Mouse (Mus musculus) midbrain, embryonic 12.5 days (tissue): ENCODE results near the gene Fbxw7. TPM values are rescaled to one million over a fixed set of nuclear protein-coding genes. Genes with fewer than 3 reads are reported as not detected.

Experiments used
- ATAC-seq: fragments of 200-750 bp; cut with Nextera tagmentation; 2 replicates; pipeline ENCODE4 v1.8.0; 2017; ENCODE audit warnings: low read depth, moderate TSS enrichment, moderate library complexity; ENCODE audit not compliant: low FRiP score
- H3K27ac ChIP-seq: fragments of 300-500 bp; sonication (generic); replicated peaks from 2 replicates; pipeline ENCODE4 v1.5.1; 2016; ENCODE audit warnings: mild to moderate bottlenecking
- H3K27me3 ChIP-seq: fragments of 300-500 bp; sonication (generic); 2 replicates; pipeline ENCODE4 v1.6.1; 2016; ENCODE audit warnings: mild to moderate bottlenecking
- H3K36me3 ChIP-seq: fragments of 300-500 bp; sonication (generic); 2 replicates; pipeline ENCODE4 v1.6.1; 2016
- H3K4me1 ChIP-seq: fragments of 300-500 bp; sonication (generic); 2 replicates; pipeline ENCODE4 v1.6.1; 2016
- H3K4me2 ChIP-seq: fragments of 300-500 bp; sonication (generic); replicated peaks from 2 replicates; pipeline ENCODE4 v1.6.1; 2016; ENCODE audit warnings: mild to moderate bottlenecking, moderate library complexity
- H3K4me3 ChIP-seq: fragments of 300-500 bp; sonication (generic); 2 replicates; pipeline ENCODE4 v1.5.1; 2016; ENCODE audit warnings: mild to moderate bottlenecking
- H3K9ac ChIP-seq: fragments of 300-500 bp; sonication (generic); replicated peaks from 2 replicates; pipeline ENCODE4 v1.6.1; 2016; ENCODE audit warnings: mild to moderate bottlenecking, moderate library complexity
- H3K9me3 ChIP-seq: fragments of 300-500 bp; sonication (generic); 2 replicates; pipeline ENCODE4 v1.6.1; 2016; ENCODE audit warnings: mild to moderate bottlenecking
- WGBS: fragments of 180-500 bp; shearing (Covaris S2); methylation state at CpG from one replicate; pipeline ENCODE4 v1.1.7; 2016; 5-methylcytosine and 5-hydroxymethylcytosine counted together
- polyA plus RNA-seq: library from polyadenylated mRNA; unstranded; fragments of >200 nt; fragmentation: Nextera tagmentation; extraction: Ambion mirVana; gene quantifications from 2 replicates; pipeline ENCODE4 v1.2.1, GENCODE M21; 2016

Gene Fbxw7
- polyA plus RNA-seq, 1 experiment from 2014 or later: 16.3 TPM

GRCm38 (mm10) chr3:84935729-84936128 is 120.7 kb downstream of the Fbxw7 start:
- no peak for ATAC-seq
- Histone ChIP-seq H3K4me2 (no peak overlapping the region), H3K27ac (no peak overlapping the region), H3K9me3 (no peaks in the 10 kb centered on the region), H3K27me3 (no peaks in the 10 kb centered on the region), H3K4me3 (no peak overlapping the region), H3K36me3 (no peaks in the 10 kb centered on the region), H3K4me1 (peaks cover 14% of the 10 kb centered on the region), H3K9ac (no peak overlapping the region)
- WGBS: 74% methylated on average over 1 of the region's 1 CpGs

- WGBS: 43% methylated on average over 2 of the region's 2 CpGs
- Histone ChIP-seq H3K27ac (no peak overlapping the region), H3K4me2 (no peak overlapping the region), H3K4me1 (peaks cover 14% of the 10 kb centered on the region), H3K36me3 (no peaks in the 10 kb centered on the region), H3K4me3 (no peak overlapping the region), H3K27me3 (no peaks in the 10 kb centered on the region), H3K9me3 (no peaks in the 10 kb centered on the region), H3K9ac (no peak overlapping the region)
- ATAC-seq: no peak
These were observed 121.2 kb downstream of the Fbxw7 start for GRCm38 (mm10) chr3:84936252-84936651.

- H3K36me3 ChIP-seq: no peaks in the 10 kb centered on the region
- H3K27ac ChIP-seq: peak overlapping the region; percentile 72; the same call in 1 of the 2 replicates
- no peak overlapping the region for H3K9ac ChIP-seq
- H3K4me2 ChIP-seq: no peak overlapping the region
- no peak for ATAC-seq
- peaks cover 14% of the 10 kb centered on the region for H3K4me1 ChIP-seq
- 33% methylated on average over 5 of the region's 5 CpGs for WGBS
- no peaks in the 10 kb centered on the region for H3K9me3 ChIP-seq
- no peaks in the 10 kb centered on the region for H3K27me3 ChIP-seq
- H3K4me3 ChIP-seq: no peak overlapping the region
These were observed 121.9 kb downstream of the Fbxw7 start for GRCm38 (mm10) chr3:84936956-84937355.

- Histone ChIP-seq H3K27me3 (no peaks in the 10 kb centered on the region), H3K4me1 (peaks cover 14% of the 10 kb centered on the region), H3K9ac (no peak overlapping the region), H3K27ac (peak overlapping the region; percentile 82), H3K4me2 (peak overlapping the region; percentile 29), H3K4me3 (no peak overlapping the region), H3K36me3 (no peaks in the 10 kb centered on the region), H3K9me3 (no peaks in the 10 kb centered on the region)
- ATAC-seq: peak; percentile 95
- WGBS: 23% methylated on average over 12 of the region's 12 CpGs
These were observed 122.6 kb downstream of the Fbxw7 start for GRCm38 (mm10) chr3:84937360-84938355.

- H3K36me3 ChIP-seq: no peaks in the 10 kb centered on the region
- H3K9ac ChIP-seq: no peak overlapping the region
- 94% methylated on average over 3 of the region's 3 CpGs for WGBS
- no peaks in the 10 kb centered on the region for H3K4me1 ChIP-seq
- no peak overlapping the region for H3K4me2 ChIP-seq
- no peak for ATAC-seq
- H3K9me3 ChIP-seq: no peaks in the 10 kb centered on the region
- no peak overlapping the region for H3K4me3 ChIP-seq
- H3K27ac ChIP-seq: no peak overlapping the region
- no peaks in the 10 kb centered on the region for H3K27me3 ChIP-seq
These were observed 129.9 kb downstream of the Fbxw7 start for GRCm38 (mm10) chr3:84944933-84945332.

GRCm38 (mm10) chr3:84946381-84946780 is 131.3 kb downstream of the Fbxw7 start:
- no peaks in the 10 kb centered on the region; the same call in 1 of the 2 replicates for H3K4me1 ChIP-seq
- 91% methylated on average over 1 of the region's 1 CpGs for WGBS
- H3K9ac ChIP-seq: no peak overlapping the region
- no peaks in the 10 kb centered on the region for H3K27me3 ChIP-seq
- no peaks in the 10 kb centered on the region for H3K36me3 ChIP-seq
- no peak for ATAC-seq
- H3K4me3 ChIP-seq: no peak overlapping the region
- H3K4me2 ChIP-seq: no peak overlapping the region
- H3K27ac ChIP-seq: no peak overlapping the region
- no peaks in the 10 kb centered on the region for H3K9me3 ChIP-seq

- Histone ChIP-seq H3K27ac (no peak overlapping the region), H3K4me3 (no peak overlapping the region), H3K4me2 (no peak overlapping the region), H3K4me1 (peaks cover 6% of the 10 kb centered on the region; the same call in 1 of the 2 replicates), H3K36me3 (no peaks in the 10 kb centered on the region), H3K9me3 (no peaks in the 10 kb centered on the region), H3K9ac (no peak overlapping the region), H3K27me3 (no peaks in the 10 kb centered on the region)
- 91% methylated on average over 4 of the region's 4 CpGs for WGBS
- ATAC-seq: no peak
These were observed 134.3 kb downstream of the Fbxw7 start for GRCm38 (mm10) chr3:84949387-84949786.

GRCm38 (mm10) chr3:84951698-84952097 is 136.6 kb downstream of the Fbxw7 start:
- 37% methylated on average over 2 of the region's 2 CpGs for WGBS
- peak; percentile 61 for ATAC-seq
- Histone ChIP-seq H3K4me1 (peaks cover 10% of the 10 kb centered on the region; the same call in 1 of the 2 replicates), H3K27me3 (no peaks in the 10 kb centered on the region), H3K4me2 (peak overlapping the region; percentile 65), H3K9me3 (no peaks in the 10 kb centered on the region), H3K9ac (peak overlapping the region; percentile 67; the same call in 1 of the 2 replicates), H3K27ac (peak overlapping the region; percentile 90), H3K4me3 (peak overlapping the region; percentile 55), H3K36me3 (no peaks in the 10 kb centered on the region)

GRCm38 (mm10) chr3:84952135-84952534 is 137.1 kb downstream of the Fbxw7 start:
- peak; percentile 97 for ATAC-seq
- peak overlapping the region; percentile 65 for H3K4me2 ChIP-seq
- H3K4me1 ChIP-seq: peaks cover 10% of the 10 kb centered on the region; the same call in 1 of the 2 replicates
- no peaks in the 10 kb centered on the region for H3K27me3 ChIP-seq
- H3K36me3 ChIP-seq: no peaks in the 10 kb centered on the region
- H3K9me3 ChIP-seq: no peaks in the 10 kb centered on the region
- peak overlapping the region; percentile 90 for H3K27ac ChIP-seq
- peak overlapping the region; percentile 55 for H3K4me3 ChIP-seq
- WGBS: 4% methylated on average over 13 of the region's 13 CpGs
- H3K9ac ChIP-seq: peak overlapping the region; percentile 67

GRCm38 (mm10) chr3:84952585-84953187 is 137.6 kb downstream of the Fbxw7 start:
- H3K4me2 ChIP-seq: peak overlapping the region; percentile 65
- H3K4me3 ChIP-seq: peak overlapping the region; percentile 55
- peak overlapping the region; percentile 67 for H3K9ac ChIP-seq
- ATAC-seq: no peak
- 66% methylated on average over 7 of the region's 7 CpGs for WGBS
- peaks cover 10% of the 10 kb centered on the region; the same call in 1 of the 2 replicates for H3K4me1 ChIP-seq
- no peaks in the 10 kb centered on the region for H3K27me3 ChIP-seq
- no peaks in the 10 kb centered on the region for H3K9me3 ChIP-seq
- H3K27ac ChIP-seq: peak overlapping the region; percentile 90
- no peaks in the 10 kb centered on the region for H3K36me3 ChIP-seq

- Histone ChIP-seq H3K9me3 (no peaks in the 10 kb centered on the region), H3K4me1 (peaks cover 10% of the 10 kb centered on the region; the same call in 1 of the 2 replicates), H3K4me2 (no peak overlapping the region), H3K27me3 (no peaks in the 10 kb centered on the region), H3K27ac (no peak overlapping the region), H3K4me3 (no peak overlapping the region), H3K36me3 (peaks cover 8% of the 10 kb centered on the region; the same call in 1 of the 2 replicates), H3K9ac (no peak overlapping the region)
- ATAC-seq: no peak
- WGBS: 72% methylated on average over 8 of the region's 8 CpGs
These were observed 140.1 kb downstream of the Fbxw7 start for GRCm38 (mm10) chr3:84955011-84955775.
